ENCODE assay signal across 26 mouse cellular contexts in genomic region chr6:147560436-147560835, GRCm38 (mm10).
DNase-seq lines count a peak whose midpoint lies in the region; ATAC-seq lines count a peak whose summit lies in the region.
"Had no signal": no experiment of that assay in that cellular context is flagged by ENCODE, and none has a peak within 500 bp of the region (broad histone marks: within the 10 kb centered on the region; RNA-seq: fewer than 3 reads in every experiment).

No protein-coding gene starts in this region.

- no peak for ATAC-seq in midbrain, embryonic 11.5 days (ENCODE audit: low FRiP score)
- no peak for ATAC-seq in midbrain, embryonic 14.5 days (ENCODE audit: low FRiP score, low TSS enrichment)
- no peak for ATAC-seq in forebrain, embryonic 14.5 days
- ATAC-seq: forebrain, embryonic 16.5 days; intestine, postnatal 0 days; Patski had no signal

- peak; percentile 7 for DNase-seq in adrenal gland, postnatal 10 days
- DNase-seq in adrenal gland, adult 8-10 months: no peak
- peak; percentile 6 to 7 for DNase-seq in heart, postnatal 10 days
- no peak for DNase-seq in heart, adult 8-10 months (ENCODE audit: low spot score)
- peak; percentile 81 for DNase-seq in midbrain, embryonic 11.5 days (ENCODE audit: low spot score, missing footprints)
- no peak for DNase-seq in midbrain, embryonic 14.5 days
- peak; percentile 27 to 61 for DNase-seq in lung, postnatal 4 days
- no peak for DNase-seq in forebrain, embryonic 14.5 days (ENCODE audit: low spot score)
- DNase-seq: B cell, adult 2 months; cerebellum, adult 11 months; cerebellum, adult 2 months; cerebellum, adult 9-11 months; cerebellum, postnatal 25 days; gastrocnemius, postnatal 10 days; gastrocnemius, postnatal 36 days had no signal

- H3K9me3 ChIP-seq in midbrain, embryonic 11.5 days (ENCODE audit: control insufficient read depth, low read length): no peaks in the 10 kb centered on the region
- H3K9me3 ChIP-seq in midbrain, embryonic 14.5 days (ENCODE audit: control insufficient read depth, low read length): no peaks in the 10 kb centered on the region
- no peaks in the 10 kb centered on the region for H3K9me3 ChIP-seq in forebrain, embryonic 14.5 days (replicated peaks; ENCODE audit: control insufficient read depth, low read length)
- H3K9me3 ChIP-seq: embryonic facial prominence, embryonic 13.5 days; forebrain, embryonic 12.5 days; G1E; heart, embryonic 13.5 days; hindbrain, embryonic 12.5 days; hindbrain, embryonic 15.5 days had no signal

- no peak overlapping the region for H3K4me2 ChIP-seq in midbrain, embryonic 11.5 days
- H3K4me2 ChIP-seq in midbrain, embryonic 14.5 days (ENCODE audit: low read length): no peak overlapping the region
- no peak overlapping the region for H3K4me2 ChIP-seq in forebrain, embryonic 14.5 days (ENCODE audit: low read length)
- H3K4me2 ChIP-seq: embryonic facial prominence, embryonic 13.5 days; forebrain, embryonic 12.5 days; heart, embryonic 13.5 days; hindbrain, embryonic 12.5 days; hindbrain, embryonic 15.5 days had no signal

- no peak overlapping the region for H3K27ac ChIP-seq in midbrain, embryonic 11.5 days (ENCODE audit: low read depth, low read length)
- no peak overlapping the region for H3K27ac ChIP-seq in midbrain, embryonic 14.5 days (replicated peaks; ENCODE audit: low read depth, low read length)
- no peak overlapping the region for H3K27ac ChIP-seq in forebrain, embryonic 14.5 days (ENCODE audit: low read depth, low read length)
- H3K27ac ChIP-seq: embryonic facial prominence, embryonic 13.5 days; forebrain, embryonic 12.5 days; heart, embryonic 13.5 days; hindbrain, embryonic 12.5 days; hindbrain, embryonic 15.5 days had no signal

- intact Hi-C loops in heart, postnatal 10 days (cut with DNase I): no loop called here

- no peaks in the 10 kb centered on the region for H3K27me3 ChIP-seq in midbrain, embryonic 11.5 days (ENCODE audit: control insufficient read depth, insufficient read depth, low read length)
- no peaks in the 10 kb centered on the region for H3K27me3 ChIP-seq in midbrain, embryonic 14.5 days (ENCODE audit: control insufficient read depth, insufficient read depth, low read length)
- no peaks in the 10 kb centered on the region for H3K27me3 ChIP-seq in forebrain, embryonic 14.5 days (replicated peaks; ENCODE audit: control insufficient read depth, insufficient read depth, low read length)
- H3K27me3 ChIP-seq: CH12.LX; embryonic facial prominence, embryonic 13.5 days; forebrain, embryonic 12.5 days; heart, embryonic 13.5 days; hindbrain, embryonic 12.5 days; hindbrain, embryonic 15.5 days; Patski had no signal

- H3K36me3 ChIP-seq in midbrain, embryonic 11.5 days (ENCODE audit: control insufficient read depth, insufficient read depth, low read length): no peaks in the 10 kb centered on the region
- H3K36me3 ChIP-seq in midbrain, embryonic 14.5 days (ENCODE audit: control insufficient read depth, insufficient read depth, low read length): no peaks in the 10 kb centered on the region
- H3K36me3 ChIP-seq in forebrain, embryonic 14.5 days (ENCODE audit: control insufficient read depth, insufficient read depth, low read length): no peaks in the 10 kb centered on the region
- H3K36me3 ChIP-seq: embryonic facial prominence, embryonic 13.5 days; forebrain, embryonic 12.5 days; hindbrain, embryonic 15.5 days had no signal

- no peak overlapping the region for H3K4me3 ChIP-seq in midbrain, embryonic 11.5 days (ENCODE audit: low read depth, low read length)
- no peak overlapping the region for H3K4me3 ChIP-seq in midbrain, embryonic 14.5 days (replicated peaks; ENCODE audit: low read depth, low read length)
- no peak overlapping the region for H3K4me3 ChIP-seq in forebrain, embryonic 14.5 days (ENCODE audit: low read depth, low read length)
- H3K4me3 ChIP-seq: embryonic facial prominence, embryonic 13.5 days; erythroblast, embryonic 14.5 days; forebrain, embryonic 12.5 days; heart, embryonic 13.5 days; hindbrain, embryonic 12.5 days; hindbrain, embryonic 15.5 days had no signal

- H3K9ac ChIP-seq in midbrain, embryonic 11.5 days (ENCODE audit: low read length): no peak overlapping the region
- H3K9ac ChIP-seq in midbrain, embryonic 14.5 days (replicated peaks; ENCODE audit: low read length): no peak overlapping the region
- H3K9ac ChIP-seq in forebrain, embryonic 14.5 days (ENCODE audit: low read length): no peak overlapping the region
- H3K9ac ChIP-seq: embryonic facial prominence, embryonic 13.5 days; forebrain, embryonic 12.5 days; heart, embryonic 13.5 days; hindbrain, embryonic 12.5 days; hindbrain, embryonic 15.5 days had no signal

- H3K4me1 ChIP-seq in midbrain, embryonic 11.5 days (ENCODE audit: control insufficient read depth, insufficient read depth, low read length): no peaks in the 10 kb centered on the region
- no peaks in the 10 kb centered on the region for H3K4me1 ChIP-seq in midbrain, embryonic 14.5 days (ENCODE audit: control insufficient read depth, insufficient read depth, low read length)
- H3K4me1 ChIP-seq in forebrain, embryonic 14.5 days (ENCODE audit: control insufficient read depth, insufficient read depth, low read length): no peaks in the 10 kb centered on the region
- H3K4me1 ChIP-seq: forebrain, embryonic 12.5 days; hindbrain, embryonic 12.5 days; hindbrain, embryonic 15.5 days had no signal

Comparison
In these comparisons a context has a peak if more than half of its experiments do, and no peak if none do; other contexts are left out.
1. DNase-seq: peak in adrenal gland, postnatal 10 days (single experiment), heart, postnatal 10 days (2 of 2), midbrain, embryonic 11.5 days (single experiment) and lung, postnatal 4 days (2 of 2); none in adrenal gland, adult 8-10 months (single experiment), heart, adult 8-10 months (single experiment), midbrain, embryonic 14.5 days (single experiment) and forebrain, embryonic 14.5 days (single experiment).